ENCODE assay signal across 9 mouse cellular contexts in the genomic region with DNA sequence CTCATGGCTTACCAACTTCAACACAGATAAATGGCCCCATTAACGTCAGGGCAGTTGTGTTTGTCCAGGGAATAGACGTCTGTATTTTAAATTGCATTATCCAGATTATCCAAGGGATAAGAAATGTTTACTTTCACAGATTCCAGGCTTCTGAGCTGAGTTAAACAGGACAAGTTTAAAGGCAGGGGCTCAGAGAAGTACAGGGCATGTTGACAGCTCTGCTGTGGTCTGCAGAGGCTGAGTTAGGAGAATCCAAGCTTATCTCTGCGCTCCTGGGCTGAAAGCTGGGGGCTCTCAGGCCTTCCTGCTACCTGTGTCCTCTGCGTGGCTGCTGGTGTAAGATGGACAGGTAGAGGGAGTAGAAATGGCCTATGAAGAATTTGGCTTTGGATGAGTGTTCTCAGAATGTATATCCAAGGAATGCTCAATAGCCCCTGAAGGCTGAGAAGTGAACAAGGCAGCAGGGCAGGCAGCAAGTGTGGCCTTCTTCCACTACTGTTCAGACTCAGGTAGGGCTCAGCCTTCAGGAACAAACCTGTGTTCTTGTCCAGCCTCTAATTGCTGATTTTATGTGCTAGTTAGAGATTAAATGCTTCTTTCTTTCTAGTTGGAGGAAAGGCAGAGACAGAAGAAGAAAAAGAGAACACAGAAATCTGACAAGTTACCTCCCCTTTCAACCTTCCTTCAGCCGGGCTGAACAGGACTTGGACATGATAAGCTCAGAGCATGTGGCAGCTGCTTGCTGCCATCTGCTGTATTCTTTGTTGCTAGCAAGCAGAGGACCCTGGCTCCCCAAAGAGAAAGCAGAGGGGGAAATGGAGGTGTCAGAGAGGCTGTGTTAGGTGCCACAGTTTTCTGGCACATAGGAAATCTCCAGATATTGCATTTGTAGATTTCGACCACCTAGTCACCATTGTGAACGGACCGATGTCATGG.
DNase-seq lines count a peak whose midpoint lies in the region; ATAC-seq and TF ChIP-seq lines count a peak whose summit lies in the region.
"Had no signal": no experiment of that assay in that cellular context is flagged by ENCODE, and none has a peak within 500 bp of the region (broad histone marks: within the 10 kb centered on the region; RNA-seq: fewer than 3 reads in every experiment).

No protein-coding gene starts in this region.

- peak; percentile 79 for TF ChIP-seq CTCF in heart, postnatal 0 days (IDR thresholded peaks at IDR 0.05; ENCODE audit: low read depth)

- H3K9me3 ChIP-seq in heart, postnatal 0 days (replicated peaks; ENCODE audit: control insufficient read depth, low read length), result no peaks in the 10 kb centered on the region
- H3K9me3 ChIP-seq in hindbrain, embryonic 14.5 days (ENCODE audit: control insufficient read depth, low read length), result no peaks in the 10 kb centered on the region
- H3K9me3 ChIP-seq in stomach, embryonic 14.5 days (ENCODE audit: control insufficient read depth, low read depth, low read length), result no peaks in the 10 kb centered on the region

- peak; percentile 55; the same call in 1 of the 2 replicates for ATAC-seq in heart, postnatal 0 days (ENCODE audit: insufficient read depth, low read depth)
- peak; percentile 82; the same call in 1 of the 2 replicates for ATAC-seq in hindbrain, embryonic 14.5 days (ENCODE audit: low FRiP score)
- peak; percentile 56; the same call in 1 of the 2 replicates for ATAC-seq in stomach, embryonic 14.5 days (ENCODE audit: insufficient number of reproducible peaks, insufficient read depth, low FRiP score, low read depth)

- no peaks in the 10 kb centered on the region for H3K27me3 ChIP-seq in heart, postnatal 0 days (ENCODE audit: control insufficient read depth, insufficient read depth, low read length)
- H3K27me3 ChIP-seq in hindbrain, embryonic 14.5 days (ENCODE audit: control insufficient read depth, insufficient read depth, low read length), result no peaks in the 10 kb centered on the region
- no peaks in the 10 kb centered on the region for H3K27me3 ChIP-seq in stomach, embryonic 14.5 days (ENCODE audit: control insufficient read depth, insufficient read depth, low read length)

- no peak for TF ChIP-seq EP300 in heart, postnatal 0 days (IDR thresholded peaks at IDR 0.05; ENCODE audit: low read depth)

- H3K4me3 ChIP-seq in heart, postnatal 0 days (ENCODE audit: low read depth, low read length), result no peak overlapping the region
- no peak overlapping the region for H3K4me3 ChIP-seq in hindbrain, embryonic 14.5 days (replicated peaks; ENCODE audit: low read length)
- H3K4me3 ChIP-seq in stomach, embryonic 14.5 days (ENCODE audit: low read depth, low read length), result no peak overlapping the region

- H3K4me1 ChIP-seq in heart, postnatal 0 days (ENCODE audit: control insufficient read depth, insufficient read depth), result no peaks in the 10 kb centered on the region
- H3K4me1 ChIP-seq in hindbrain, embryonic 14.5 days (replicated peaks; ENCODE audit: control insufficient read depth, insufficient read depth, low read length), result no peaks in the 10 kb centered on the region
- peaks cover 8% of the 10 kb centered on the region for H3K4me1 ChIP-seq in stomach, embryonic 14.5 days (ENCODE audit: control insufficient read depth, insufficient read depth, low read length)

- H3K36me3 ChIP-seq in heart, postnatal 0 days (replicated peaks; ENCODE audit: control insufficient read depth, insufficient read depth, low read length), result no peaks in the 10 kb centered on the region
- no peaks in the 10 kb centered on the region for H3K36me3 ChIP-seq in hindbrain, embryonic 14.5 days (replicated peaks; ENCODE audit: control insufficient read depth, insufficient read depth)
- no peaks in the 10 kb centered on the region for H3K36me3 ChIP-seq in stomach, embryonic 14.5 days (ENCODE audit: control insufficient read depth, insufficient read depth, low read length)
- H3K36me3 ChIP-seq: G1E had no signal

- no peak overlapping the region for H3K27ac ChIP-seq in heart, postnatal 0 days (ENCODE audit: low read depth)
- H3K27ac ChIP-seq in hindbrain, embryonic 14.5 days, result no peak overlapping the region
- H3K27ac ChIP-seq in stomach, embryonic 14.5 days (ENCODE audit: low read length), result peak overlapping the region; percentile 63

- WGBS in heart, postnatal 0 days, result 51% methylated on average over 8 of the region's 8 CpGs
- 78% methylated on average over 8 of the region's 8 CpGs for WGBS in hindbrain, embryonic 14.5 days
- WGBS in stomach, embryonic 14.5 days, result 36% methylated on average over 8 of the region's 8 CpGs

- peak; percentile 59 for DNase-seq in heart, postnatal 0 days (ENCODE audit: low spot score)
- no peak for DNase-seq in heart, adult 9 months (ENCODE audit: low spot score in 2 of 2)
- peak; percentile 26 to 29 for DNase-seq in cerebellum, postnatal 36 days
- DNase-seq in hindbrain, embryonic 14.5 days (ENCODE audit: low spot score), result peak; percentile 70
- DNase-seq in layer of hippocampus, postnatal 25 days (ENCODE audit: extremely low spot score in 1 of 2, low spot score in 1 of 2), result peak; percentile 11 to 14
- peak; percentile 50 for DNase-seq in mesoderm, embryonic 11.5 days (ENCODE audit: low read depth, low spot score)
- no peak for DNase-seq in urinary bladder, postnatal 10 days (ENCODE audit: low spot score)

- no peak overlapping the region for H3K4me2 ChIP-seq in heart, postnatal 0 days (ENCODE audit: low read depth, low read length)
- no peak overlapping the region for H3K4me2 ChIP-seq in hindbrain, embryonic 14.5 days (replicated peaks)
- no peak overlapping the region for H3K4me2 ChIP-seq in stomach, embryonic 14.5 days (replicated peaks; ENCODE audit: low read depth, low read length)

- H3K9ac ChIP-seq in heart, postnatal 0 days (replicated peaks; ENCODE audit: low read depth, low read length), result no peak overlapping the region
- H3K9ac ChIP-seq in hindbrain, embryonic 14.5 days, result no peak overlapping the region
- no peak overlapping the region for H3K9ac ChIP-seq in stomach, embryonic 14.5 days (replicated peaks; ENCODE audit: low read depth, low read length)

Comparison
In these comparisons a context has a peak if more than half of its experiments do, and no peak if none do; other contexts are left out.
1. DNase-seq: peak in heart, postnatal 0 days (single experiment), cerebellum, postnatal 36 days (2 of 2), hindbrain, embryonic 14.5 days (single experiment), layer of hippocampus, postnatal 25 days (2 of 2) and mesoderm, embryonic 11.5 days (single experiment); none in heart, adult 9 months (0 of 2) and urinary bladder, postnatal 10 days (single experiment).
2. Peak in every context shown above with its lines, with median percentiles within 50 percentile points of each other: ATAC-seq.